Mouse (Mus musculus) heart, embryonic 12.5 days (tissue): Measurements from ENCODE around the gene Cyp2s1. TPM values are rescaled to one million over a fixed set of nuclear protein-coding genes. Genes with fewer than 3 reads are reported as not detected.

Experiments
- ATAC-seq: fragments of 200-750 bp; cut with Nextera tagmentation; 2 replicates; pipeline ENCODE4 v1.8.0; 2017; ENCODE audit warnings: moderate TSS enrichment, moderate library complexity; ENCODE audit not compliant: insufficient number of reproducible peaks, low FRiP score
- H3K27ac ChIP-seq: fragments of 300-500 bp; sonication (generic); 2 replicates; pipeline ENCODE4 v1.5.1; 2016; ENCODE audit warnings: mild to moderate bottlenecking, moderate library complexity; ENCODE audit not compliant: poor library complexity, severe bottlenecking
- H3K27me3 ChIP-seq: fragments of 300-500 bp; sonication (generic); replicated peaks from 2 replicates; pipeline ENCODE4 v1.6.1; 2016; ENCODE audit warnings: mild to moderate bottlenecking, moderate library complexity
- H3K36me3 ChIP-seq: fragments of 300-500 bp; sonication (generic); 2 replicates; pipeline ENCODE4 v1.6.1; 2016; ENCODE audit warnings: mild to moderate bottlenecking, moderate library complexity
- H3K4me1 ChIP-seq: fragments of 300-500 bp; sonication (generic); replicated peaks from 2 replicates; pipeline ENCODE4 v1.6.1; 2016; ENCODE audit warnings: mild to moderate bottlenecking
- H3K4me2 ChIP-seq: fragments of 300-500 bp; sonication (generic); 2 replicates; pipeline ENCODE4 v1.6.1; 2016; ENCODE audit warnings: mild to moderate bottlenecking, moderate library complexity
- H3K4me3 ChIP-seq: fragments of 300-500 bp; sonication (generic); 2 replicates; pipeline ENCODE4 v1.5.1; 2016; ENCODE audit warnings: mild to moderate bottlenecking
- H3K9ac ChIP-seq: fragments of 300-500 bp; sonication (generic); 2 replicates; pipeline ENCODE4 v1.6.1; 2016; ENCODE audit warnings: mild to moderate bottlenecking, moderate library complexity
- H3K9me3 ChIP-seq: fragments of 300-500 bp; sonication (generic); replicated peaks from 2 replicates; pipeline ENCODE4 v1.6.1; 2016; ENCODE audit warnings: mild to moderate bottlenecking, moderate library complexity
- WGBS: fragments of 180-500 bp; shearing (Covaris S2); methylation state at CpG from one replicate; pipeline ENCODE4 v1.1.7; 2016; 5-methylcytosine and 5-hydroxymethylcytosine counted together
- polyA plus RNA-seq: library from polyadenylated mRNA; unstranded; fragments of >200 nt; fragmentation: Nextera tagmentation; extraction: Ambion mirVana; gene quantifications from 2 replicates; pipeline ENCODE4 v1.2.1, GENCODE M21; 2016

Cyp2s1 gene
- polyA plus RNA-seq: 2.7 and 3.1 TPM in 2 replicates

- H3K36me3 ChIP-seq: no peaks in the 10 kb centered on the region
- peak within 1 kb of the TSS; percentile 45 for H3K9ac ChIP-seq
- H3K4me2 ChIP-seq: peak within 1 kb of the TSS; percentile 77
- H3K4me3 ChIP-seq: peak within 1 kb of the TSS; percentile 45
- WGBS: under 1% methylated on average over 40 of the region's 40 CpGs
- ATAC-seq: no peak
- no peaks in the 10 kb centered on the region for H3K9me3 ChIP-seq
- H3K27ac ChIP-seq: no peak within 1 kb of the TSS
- peaks cover 10% of the 10 kb centered on the region; the same call in 1 of the 2 replicates for H3K4me1 ChIP-seq
- peaks cover 38% of the 10 kb centered on the region for H3K27me3 ChIP-seq
Observed at GRCm38 (mm10) chr7:25816241-25816919, at the start of gene Cyp2s1. TSS of gene Cyp2s1 (minus strand) at chr7:25816913.

- Histone ChIP-seq H3K4me1 (no peaks in the 10 kb centered on the region), H3K4me3 (no peak overlapping the region), H3K27ac (no peak overlapping the region), H3K9me3 (peaks cover 17% of the 10 kb centered on the region), H3K27me3 (no peaks in the 10 kb centered on the region), H3K36me3 (no peaks in the 10 kb centered on the region), H3K9ac (no peak overlapping the region), H3K4me2 (no peak overlapping the region)
- no peak for ATAC-seq
- 11% methylated on average over 5 of the region's 5 CpGs for WGBS
Observed at GRCm38 (mm10) chr7:25864861-25865260, 48.1 kb upstream of the Cyp2s1 start.

GRCm38 (mm10) chr7:25863756-25864155 lies 47.0 kb upstream of the Cyp2s1 start:
- Histone ChIP-seq H3K27me3 (no peaks in the 10 kb centered on the region), H3K27ac (no peak overlapping the region), H3K9ac (no peak overlapping the region), H3K36me3 (no peaks in the 10 kb centered on the region), H3K4me2 (no peak overlapping the region), H3K4me3 (no peak overlapping the region), H3K4me1 (no peaks in the 10 kb centered on the region), H3K9me3 (peaks cover 10% of the 10 kb centered on the region)
- WGBS: 71% methylated on average over 3 of the region's 3 CpGs
- ATAC-seq: no peak

GRCm38 (mm10) chr7:25862365-25862764 lies 45.7 kb upstream of the Cyp2s1 start:
- Histone ChIP-seq H3K4me3 (no peak overlapping the region), H3K4me2 (no peak overlapping the region), H3K27me3 (no peaks in the 10 kb centered on the region), H3K27ac (no peak overlapping the region), H3K4me1 (no peaks in the 10 kb centered on the region), H3K9ac (no peak overlapping the region), H3K9me3 (no peaks in the 10 kb centered on the region), H3K36me3 (no peaks in the 10 kb centered on the region)
- WGBS: 47% methylated on average over 2 of the region's 2 CpGs
- no peak for ATAC-seq

GRCm38 (mm10) chr7:25859962-25860870 lies 43.5 kb upstream of the Cyp2s1 start:
- WGBS: 19% methylated on average over 9 of the region's 9 CpGs
- Histone ChIP-seq H3K4me2 (peak overlapping the region; percentile 61), H3K27ac (no peak overlapping the region), H3K27me3 (no peaks in the 10 kb centered on the region), H3K4me3 (peak overlapping the region; percentile 24), H3K36me3 (no peaks in the 10 kb centered on the region), H3K9me3 (no peaks in the 10 kb centered on the region), H3K9ac (no peak overlapping the region), H3K4me1 (no peaks in the 10 kb centered on the region)
- no peak for ATAC-seq

GRCm38 (mm10) chr7:25855082-25855481 lies 38.4 kb upstream of the Cyp2s1 start:
- H3K4me1 ChIP-seq: no peaks in the 10 kb centered on the region
- no peak overlapping the region for H3K4me3 ChIP-seq
- no peaks in the 10 kb centered on the region for H3K36me3 ChIP-seq
- whole genome bisulfite sequencing: 26% methylated on average over 8 of the region's 8 CpGs
- H3K27me3 ChIP-seq: no peaks in the 10 kb centered on the region
- no peak overlapping the region for H3K4me2 ChIP-seq
- no peak overlapping the region for H3K27ac ChIP-seq
- H3K9me3 ChIP-seq: no peaks in the 10 kb centered on the region
- no peak overlapping the region for H3K9ac ChIP-seq
- no peak for ATAC-seq

- Histone ChIP-seq H3K36me3 (no peaks in the 10 kb centered on the region), H3K9me3 (no peaks in the 10 kb centered on the region), H3K27me3 (no peaks in the 10 kb centered on the region), H3K4me3 (peak overlapping the region; percentile 55), H3K27ac (no peak overlapping the region), H3K9ac (peak overlapping the region; percentile 76), H3K4me2 (peak overlapping the region; percentile 73), H3K4me1 (no peaks in the 10 kb centered on the region)
- 22% methylated on average over 11 of the region's 11 CpGs for WGBS
- peak; percentile 29; the same call in 1 of the 2 replicates for ATAC-seq
Observed at GRCm38 (mm10) chr7:25848444-25848812, 31.7 kb upstream of the Cyp2s1 start.

- no peaks in the 10 kb centered on the region for H3K27me3 ChIP-seq
- WGBS: 9% methylated on average over 13 of the region's 13 CpGs
- peak; percentile 66 for ATAC-seq
- H3K4me2 ChIP-seq: peak overlapping the region; percentile 73
- H3K9ac ChIP-seq: peak overlapping the region; percentile 76
- no peaks in the 10 kb centered on the region for H3K36me3 ChIP-seq
- H3K4me1 ChIP-seq: no peaks in the 10 kb centered on the region
- no peaks in the 10 kb centered on the region for H3K9me3 ChIP-seq
- H3K4me3 ChIP-seq: peak overlapping the region; percentile 55
- no peak overlapping the region for H3K27ac ChIP-seq
Observed at GRCm38 (mm10) chr7:25847722-25848443, 31.2 kb upstream of the Cyp2s1 start.

GRCm38 (mm10) chr7:25844885-25845284 lies 28.2 kb upstream of the Cyp2s1 start:
- Histone ChIP-seq H3K27ac (no peak overlapping the region), H3K27me3 (no peaks in the 10 kb centered on the region), H3K4me3 (no peak overlapping the region), H3K4me2 (no peak overlapping the region), H3K4me1 (no peaks in the 10 kb centered on the region), H3K9ac (no peak overlapping the region), H3K9me3 (no peaks in the 10 kb centered on the region), H3K36me3 (no peaks in the 10 kb centered on the region)
- ATAC-seq: no peak
- WGBS: 64% methylated on average over 3 of the region's 3 CpGs

GRCm38 (mm10) chr7:25844423-25844822 lies 27.7 kb upstream of the Cyp2s1 start:
- Histone ChIP-seq H3K4me3 (no peak overlapping the region), H3K36me3 (no peaks in the 10 kb centered on the region), H3K27ac (no peak overlapping the region), H3K4me2 (no peak overlapping the region), H3K27me3 (no peaks in the 10 kb centered on the region), H3K9me3 (no peaks in the 10 kb centered on the region), H3K9ac (no peak overlapping the region), H3K4me1 (no peaks in the 10 kb centered on the region)
- ATAC-seq: no peak
- WGBS: 32% methylated on average over 8 of the region's 8 CpGs

GRCm38 (mm10) chr7:25843492-25843891 lies 26.8 kb upstream of the Cyp2s1 start:
- Histone ChIP-seq H3K36me3 (no peaks in the 10 kb centered on the region), H3K9me3 (no peaks in the 10 kb centered on the region), H3K27ac (no peak overlapping the region), H3K4me3 (no peak overlapping the region), H3K9ac (no peak overlapping the region), H3K4me2 (no peak overlapping the region), H3K27me3 (no peaks in the 10 kb centered on the region), H3K4me1 (no peaks in the 10 kb centered on the region)
- no peak for ATAC-seq
- WGBS: 27% methylated on average over 2 of the region's 2 CpGs
